Mouse (Mus musculus): Measurements from ENCODE around the gene Ipo4. TPM values are rescaled to one million over a fixed set of nuclear protein-coding genes. Genes with fewer than 3 reads are reported as not detected.

The Ipo4 gene
- polyA plus RNA-seq, 1 experiment from 2014 or later, result 95.6 TPM

Other genes starting within 250 kb of the Ipo4 start
- 112 and 114 TPM in 2 replicates for gene Dhrs4, start 157.2 kb downstream of the Ipo4 start, polyA plus RNA-seq (2015; fragmentation: Nextera tagmentation; extraction: Ambion mirVana)
- gene Carmil3, start 145.3 kb downstream of the Ipo4 start, polyA plus RNA-seq (2015; fragmentation: Nextera tagmentation; extraction: Ambion mirVana), result 1.3 and 1.6 TPM in 2 replicates
- gene Cpne6, start 125.5 kb downstream of the Ipo4 start, polyA plus RNA-seq (2015; fragmentation: Nextera tagmentation; extraction: Ambion mirVana), result 0.11 and 0.23 TPM in 2 replicates
- gene Nrl, start 111.0 kb downstream of the Ipo4 start, polyA plus RNA-seq (2015; fragmentation: Nextera tagmentation; extraction: Ambion mirVana), result not detected in 2 replicates
- 66.0 and 67.2 TPM in 2 replicates for gene Pck2, start 95.7 kb downstream of the Ipo4 start, polyA plus RNA-seq (2015; fragmentation: Nextera tagmentation; extraction: Ambion mirVana)
- gene Dcaf11, start 76.0 kb downstream of the Ipo4 start, polyA plus RNA-seq (2015; fragmentation: Nextera tagmentation; extraction: Ambion mirVana), result 67.7 and 72.6 TPM in 2 replicates
- 0.79 and 1.2 TPM in 2 replicates for gene A730061H03Rik, start 75.6 kb downstream of the Ipo4 start, polyA plus RNA-seq (2015; fragmentation: Nextera tagmentation; extraction: Ambion mirVana)
- 3.3 and 3.7 TPM in 2 replicates for gene Fitm1, start 60.3 kb downstream of the Ipo4 start, polyA plus RNA-seq (2015; fragmentation: Nextera tagmentation; extraction: Ambion mirVana)
- 168 and 171 TPM in 2 replicates for gene Psme1, start 57.8 kb downstream of the Ipo4 start, polyA plus RNA-seq (2015; fragmentation: Nextera tagmentation; extraction: Ambion mirVana)
- gene Emc9, start 50.7 kb downstream of the Ipo4 start, polyA plus RNA-seq (2015; fragmentation: Nextera tagmentation; extraction: Ambion mirVana), result 4.1 and 5.1 TPM in 2 replicates
- gene Psme2, start 44.8 kb downstream of the Ipo4 start, polyA plus RNA-seq (2015; fragmentation: Nextera tagmentation; extraction: Ambion mirVana), result 234 and 238 TPM in 2 replicates
- gene Rnf31, start 44.2 kb downstream of the Ipo4 start, polyA plus RNA-seq (2015; fragmentation: Nextera tagmentation; extraction: Ambion mirVana), result 14.5 and 16.0 TPM in 2 replicates
- 12.5 and 14.4 TPM in 2 replicates for gene Irf9, start 32.4 kb downstream of the Ipo4 start, polyA plus RNA-seq (2015; fragmentation: Nextera tagmentation; extraction: Ambion mirVana)
- gene Rec8, start 17.9 kb downstream of the Ipo4 start, polyA plus RNA-seq (2015; fragmentation: Nextera tagmentation; extraction: Ambion mirVana), result 22.9 and 25.5 TPM in 2 replicates
- 0.44 and 2.0 TPM in 2 replicates for gene Gm49378, start 1.9 kb upstream of the Ipo4 start, polyA plus RNA-seq (2015; fragmentation: Nextera tagmentation; extraction: Ambion mirVana)
- gene Tm9sf1, start 7.8 kb upstream of the Ipo4 start, polyA plus RNA-seq (2015; fragmentation: Nextera tagmentation; extraction: Ambion mirVana), result 119 and 126 TPM in 2 replicates
- gene Tssk4, start 14.2 kb upstream of the Ipo4 start, polyA plus RNA-seq (2015; fragmentation: Nextera tagmentation; extraction: Ambion mirVana), result 0.88 and 1.1 TPM in 2 replicates
- gene Mdp1, start 24.6 kb upstream of the Ipo4 start, polyA plus RNA-seq (2015; fragmentation: Nextera tagmentation; extraction: Ambion mirVana), result 56.5 TPM in 2 replicates
- 60.2 and 68.1 TPM in 2 replicates for gene Gmpr2, start 36.0 kb upstream of the Ipo4 start, polyA plus RNA-seq (2015; fragmentation: Nextera tagmentation; extraction: Ambion mirVana)
- 509 and 542 TPM in 2 replicates for gene Nedd8, start 36.2 kb upstream of the Ipo4 start, polyA plus RNA-seq (2015; fragmentation: Nextera tagmentation; extraction: Ambion mirVana)
- 46.9 and 48.3 TPM in 2 replicates for gene Tinf2, start 45.9 kb upstream of the Ipo4 start, polyA plus RNA-seq (2015; fragmentation: Nextera tagmentation; extraction: Ambion mirVana)
- 2.2 and 2.8 TPM in 2 replicates for gene Tgm1, start 78.0 kb upstream of the Ipo4 start, polyA plus RNA-seq (2015; fragmentation: Nextera tagmentation; extraction: Ambion mirVana)
- 31.8 and 33.2 TPM in 2 replicates for gene Rabggta, start 86.3 kb upstream of the Ipo4 start, polyA plus RNA-seq (2015; fragmentation: Nextera tagmentation; extraction: Ambion mirVana)
- gene Dhrs1, start 109.7 kb upstream of the Ipo4 start, polyA plus RNA-seq (2015; fragmentation: Nextera tagmentation; extraction: Ambion mirVana), result 86.7 and 88.4 TPM in 2 replicates
- gene Nop9, start 109.7 kb upstream of the Ipo4 start, polyA plus RNA-seq (2015; fragmentation: Nextera tagmentation; extraction: Ambion mirVana), result 39.2 and 41.4 TPM in 2 replicates
- 0.55 and 0.80 TPM in 2 replicates for gene Cideb, start 122.5 kb upstream of the Ipo4 start, polyA plus RNA-seq (2015; fragmentation: Nextera tagmentation; extraction: Ambion mirVana)
- 0.25 and 0.35 TPM in 2 replicates for gene Ltb4r2, start 125.5 kb upstream of the Ipo4 start, polyA plus RNA-seq (2015; fragmentation: Nextera tagmentation; extraction: Ambion mirVana)
- 1.7 and 2.6 TPM in 2 replicates for gene Ltb4r1, start 130.0 kb upstream of the Ipo4 start, polyA plus RNA-seq (2015; fragmentation: Nextera tagmentation; extraction: Ambion mirVana)
- 14.3 and 18.0 TPM in 2 replicates for gene Adcy4, start 148.1 kb upstream of the Ipo4 start, polyA plus RNA-seq (2015; fragmentation: Nextera tagmentation; extraction: Ambion mirVana)
- 43.4 and 45.6 TPM in 2 replicates for gene Ripk3, start 152.9 kb upstream of the Ipo4 start, polyA plus RNA-seq (2015; fragmentation: Nextera tagmentation; extraction: Ambion mirVana)
- gene Nfatc4, start 187.2 kb upstream of the Ipo4 start, polyA plus RNA-seq (2015; fragmentation: Nextera tagmentation; extraction: Ambion mirVana), result 50.9 and 52.7 TPM in 2 replicates
- gene Nynrin, start 218.1 kb upstream of the Ipo4 start, polyA plus RNA-seq (2015; fragmentation: Nextera tagmentation; extraction: Ambion mirVana), result 19.5 and 19.7 TPM in 2 replicates
- 0.88 and 1.2 TPM in 2 replicates for gene Cbln3, start 248.4 kb upstream of the Ipo4 start, polyA plus RNA-seq (2015; fragmentation: Nextera tagmentation; extraction: Ambion mirVana)
- gene Khnyn, start 249.0 kb upstream of the Ipo4 start, polyA plus RNA-seq (2015; fragmentation: Nextera tagmentation; extraction: Ambion mirVana), result 18.3 and 18.8 TPM in 2 replicates